In genomic region chr9:63118385-63118784, GRCm38 (mm10) we compare ENCODE assay signal across 24 mouse cellular contexts. TPM values are rescaled to one million over a fixed set of nuclear protein-coding genes. Genes with fewer than 3 reads are reported as not detected.
DNase-seq lines count a peak whose midpoint lies in the region; ATAC-seq and TF ChIP-seq lines count a peak whose summit lies in the region.
"Had no signal": no experiment of that assay in that cellular context is flagged by ENCODE, and none has a peak within 500 bp of the region (broad histone marks: within the 10 kb centered on the region; RNA-seq: fewer than 3 reads in every experiment).

No protein-coding gene starts in this region.

- 74% methylated on average over 5 of the region's 5 CpGs for WGBS in intestine, postnatal 0 days
- WGBS in intestine, embryonic 15.5 days: 68% methylated on average over 5 of the region's 5 CpGs
- 68% methylated on average over 5 of the region's 5 CpGs for WGBS in stomach, postnatal 0 days
- 55% methylated on average over 5 of the region's 5 CpGs for WGBS in midbrain, embryonic 14.5 days

- no peaks in the 10 kb centered on the region for H3K27me3 ChIP-seq in intestine, postnatal 0 days (replicated peaks; ENCODE audit: control insufficient read depth, insufficient read depth, low read length)
- H3K27me3 ChIP-seq in intestine, embryonic 15.5 days (replicated peaks): no peaks in the 10 kb centered on the region
- H3K27me3 ChIP-seq in stomach, postnatal 0 days (ENCODE audit: control insufficient read depth, insufficient read depth, low read length): no peaks in the 10 kb centered on the region
- H3K27me3 ChIP-seq in midbrain, embryonic 14.5 days (ENCODE audit: control insufficient read depth, insufficient read depth, low read length): no peaks in the 10 kb centered on the region
- H3K27me3 ChIP-seq: embryonic facial prominence, embryonic 12.5 days; forebrain, embryonic 15.5 days had no signal

- H3K4me3 ChIP-seq in intestine, postnatal 0 days (ENCODE audit: low read depth, low read length): no peak overlapping the region
- no peak overlapping the region for H3K4me3 ChIP-seq in intestine, embryonic 15.5 days (replicated peaks)
- no peak overlapping the region for H3K4me3 ChIP-seq in ES-E14 (ENCODE audit: insufficient read depth in 1 of 2, low read depth in 1 of 2, low read length in 2 of 2, poor library complexity in 1 of 2, severe bottlenecking in 1 of 2)
- H3K4me3 ChIP-seq in stomach, postnatal 0 days (ENCODE audit: low read depth, low read length): no peak overlapping the region
- no peak overlapping the region for H3K4me3 ChIP-seq in midbrain, embryonic 14.5 days (replicated peaks; ENCODE audit: low read depth, low read length)
- H3K4me3 ChIP-seq: embryonic facial prominence, embryonic 12.5 days; forebrain, embryonic 15.5 days; heart, embryonic 10.5 days; hindbrain, embryonic 13.5 days had no signal

- no peak overlapping the region for H3K27ac ChIP-seq in intestine, postnatal 0 days (ENCODE audit: low read depth, low read length)
- H3K27ac ChIP-seq in intestine, embryonic 15.5 days: no peak overlapping the region
- no peak overlapping the region for H3K27ac ChIP-seq in ES-E14 (ENCODE audit: insufficient read depth, low read depth, low read length, poor library complexity, severe bottlenecking)
- H3K27ac ChIP-seq in stomach, postnatal 0 days (replicated peaks): no peak overlapping the region
- no peak overlapping the region for H3K27ac ChIP-seq in midbrain, embryonic 14.5 days (replicated peaks; ENCODE audit: low read depth, low read length)
- H3K27ac ChIP-seq: embryonic facial prominence, embryonic 12.5 days; forebrain, embryonic 15.5 days; heart, embryonic 10.5 days; hindbrain, embryonic 13.5 days; hindbrain, postnatal 0 days had no signal

- no peak for ATAC-seq in intestine, postnatal 0 days
- no peak for ATAC-seq in intestine, embryonic 15.5 days
- ATAC-seq in stomach, postnatal 0 days (ENCODE audit: low FRiP score, low TSS enrichment): no peak
- no peak for ATAC-seq in midbrain, embryonic 14.5 days (ENCODE audit: low FRiP score, low TSS enrichment)
- ATAC-seq: activated CD4-positive, CD25-positive, alpha-beta regulatory T cell, adult 4 months; forebrain, embryonic 15.5 days; hindbrain, postnatal 0 days had no signal

- H3K9me3 ChIP-seq in intestine, postnatal 0 days (ENCODE audit: control insufficient read depth): no peaks in the 10 kb centered on the region
- no peaks in the 10 kb centered on the region for H3K9me3 ChIP-seq in intestine, embryonic 15.5 days
- no peaks in the 10 kb centered on the region for H3K9me3 ChIP-seq in ES-E14 (ENCODE audit: control insufficient read depth, insufficient read depth, low read depth, low read length)
- H3K9me3 ChIP-seq in stomach, postnatal 0 days (ENCODE audit: control insufficient read depth, low read length): no peaks in the 10 kb centered on the region
- H3K9me3 ChIP-seq in midbrain, embryonic 14.5 days (ENCODE audit: control insufficient read depth, low read length): no peaks in the 10 kb centered on the region
- H3K9me3 ChIP-seq: embryonic facial prominence, embryonic 12.5 days; forebrain, embryonic 15.5 days; heart, embryonic 10.5 days; hindbrain, embryonic 13.5 days had no signal

- in situ Hi-C loops in ES-E14 (cut with MboI; ENCODE audit: low sequenced_read_pairs in 2 of 2, unreplicated experiment in 2 of 2): no loop called here

- H3K4me1 ChIP-seq in intestine, postnatal 0 days (replicated peaks; ENCODE audit: control insufficient read depth, insufficient read depth, low read length): no peaks in the 10 kb centered on the region
- peaks cover 2% of the 10 kb centered on the region; the same call in 1 of the 2 replicates for H3K4me1 ChIP-seq in intestine, embryonic 15.5 days (replicated peaks)
- H3K4me1 ChIP-seq in ES-E14 (ENCODE audit: control insufficient read depth in 2 of 2, insufficient read depth in 2 of 2, low read length in 2 of 2, poor library complexity in 1 of 2): peaks cover 0 to 4% of the 10 kb centered on the region in 2 experiments; a peak in 1 of 4 replicates
- no peaks in the 10 kb centered on the region for H3K4me1 ChIP-seq in stomach, postnatal 0 days (replicated peaks; ENCODE audit: control insufficient read depth, insufficient read depth)
- no peaks in the 10 kb centered on the region for H3K4me1 ChIP-seq in midbrain, embryonic 14.5 days (ENCODE audit: control insufficient read depth, insufficient read depth, low read length)
- H3K4me1 ChIP-seq: embryonic facial prominence, embryonic 12.5 days; forebrain, embryonic 15.5 days; heart, embryonic 10.5 days; hindbrain, embryonic 13.5 days had no signal

- H3K9ac ChIP-seq in intestine, postnatal 0 days (ENCODE audit: low read depth, low read length): no peak overlapping the region
- H3K9ac ChIP-seq in intestine, embryonic 15.5 days: no peak overlapping the region
- H3K9ac ChIP-seq in ES-E14 (ENCODE audit: insufficient read depth, low read depth, low read length, poor library complexity, severe bottlenecking): no peak overlapping the region
- no peak overlapping the region for H3K9ac ChIP-seq in stomach, postnatal 0 days (ENCODE audit: low read length)
- H3K9ac ChIP-seq in midbrain, embryonic 14.5 days (replicated peaks; ENCODE audit: low read length): no peak overlapping the region
- H3K9ac ChIP-seq: embryonic facial prominence, embryonic 12.5 days; forebrain, embryonic 15.5 days; hindbrain, embryonic 13.5 days had no signal

- TF ChIP-seq CTCF in intestine, postnatal 0 days (IDR thresholded peaks at IDR 0.05; ENCODE audit: low read depth): peak; percentile 27
- TF ChIP-seq CTCF in stomach, postnatal 0 days (IDR thresholded peaks at IDR 0.05; ENCODE audit: low read depth): 0 out of 2 replicates have a peak, but pooled peaks have one; percentile 17

- H3K4me2 ChIP-seq in intestine, postnatal 0 days (replicated peaks; ENCODE audit: low read depth): no peak overlapping the region
- no peak overlapping the region for H3K4me2 ChIP-seq in intestine, embryonic 15.5 days (replicated peaks)
- no peak overlapping the region for H3K4me2 ChIP-seq in stomach, postnatal 0 days (replicated peaks; ENCODE audit: low read depth)
- no peak overlapping the region for H3K4me2 ChIP-seq in midbrain, embryonic 14.5 days (ENCODE audit: low read length)
- H3K4me2 ChIP-seq: embryonic facial prominence, embryonic 12.5 days; forebrain, embryonic 15.5 days; hindbrain, embryonic 13.5 days had no signal

- peak; percentile 13 for DNase-seq in retina, embryonic 14.5 days (ENCODE audit: low spot score)
- DNase-seq in retina, postnatal 1 day: no peak
- peak; percentile 79 for DNase-seq in ES-E14 (ENCODE audit: low read depth, low spot score)
- DNase-seq in stomach, postnatal 0 days (ENCODE audit: low spot score): no peak
- no peak for DNase-seq in natural killer cell, adult 2 months (ENCODE audit: low spot score in 2 of 2)
- no peak for DNase-seq in midbrain, embryonic 14.5 days
- DNase-seq: adrenal gland, adult 2 months; adrenal gland, postnatal 25 days; cerebellum, adult 2 months; cerebellum, postnatal 10 days; gastrocnemius, postnatal 36 days; heart, adult 18-20 months; heart, postnatal 10 days; heart, postnatal 4 days had no signal

- H3K36me3 ChIP-seq in intestine, postnatal 0 days (ENCODE audit: control insufficient read depth, insufficient read depth): no peaks in the 10 kb centered on the region
- H3K36me3 ChIP-seq in intestine, embryonic 15.5 days: no peaks in the 10 kb centered on the region
- H3K36me3 ChIP-seq in ES-E14 (ENCODE audit: control insufficient read depth, insufficient read depth, low read length, poor library complexity, severe bottlenecking): no peaks in the 10 kb centered on the region
- H3K36me3 ChIP-seq in stomach, postnatal 0 days (ENCODE audit: control insufficient read depth, insufficient read depth, low read length): no peaks in the 10 kb centered on the region
- no peaks in the 10 kb centered on the region for H3K36me3 ChIP-seq in midbrain, embryonic 14.5 days (ENCODE audit: control insufficient read depth, insufficient read depth, low read length)
- H3K36me3 ChIP-seq: embryonic facial prominence, embryonic 12.5 days; forebrain, embryonic 15.5 days; heart, embryonic 10.5 days; hindbrain, embryonic 13.5 days had no signal

- TF ChIP-seq EP300 in stomach, postnatal 0 days (optimal IDR thresholded peaks at IDR 0.05): no peak

TF ChIP-seq in ES-E14, 5 proteins besides CTCF, POLR2A, EP300 and RAD21:
- TF ChIP-seq ZNF384 (IDR thresholded peaks at IDR 0.05; ENCODE audit: low read depth, low read length): 0 out of 2 replicates have a peak, but pooled peaks have one; percentile 32
- TF ChIP-seq HCFC1 (IDR thresholded peaks at IDR 0.05; ENCODE audit: borderline replicate concordance, insufficient read depth, low read length): no peak
- no peak for TF ChIP-seq MAFK (IDR thresholded peaks at IDR 0.05; ENCODE audit: insufficient read depth, low read depth, low read length)

RNA-seq across cellular contexts. Expression of gene Skor1, which starts 30.4 kb away (rescaled TPM):
- polyA plus RNA-seq in intestine, postnatal 0 days (2015; fragmentation: Nextera tagmentation; extraction: Ambion mirVana): not detected in 2 replicates
- polyA plus RNA-seq in intestine, embryonic 15.5 days (2015; fragmentation: Nextera tagmentation; extraction: Ambion mirVana): not detected in 2 replicates
- 0.54 and 0.58 TPM in 2 replicates for total RNA-seq in ES-E14 (2012; rRNA removed)
- not detected in 2 replicates for polyA plus RNA-seq in stomach, postnatal 0 days (2015; fragmentation: Nextera tagmentation; extraction: Ambion mirVana)
- polyA plus RNA-seq in midbrain, embryonic 14.5 days (2014; fragmentation: Nextera tagmentation; extraction: Ambion mirVana): 5.0 TPM in 2 replicates
- total RNA-seq: heart, adult 18-20 months had no signal
- polyA plus RNA-seq: activated CD4-positive, CD25-positive, alpha-beta regulatory T cell, adult 4 months; heart, embryonic 14.5 days; intestine, embryonic 14.5 days had no signal

Comparison
In these comparisons a context has a peak if more than half of its experiments do, and no peak if none do; other contexts are left out.
1. DNase-seq: peak in retina, embryonic 14.5 days (single experiment) and ES-E14 (single experiment); none in retina, postnatal 1 day (single experiment), stomach, postnatal 0 days (single experiment), natural killer cell, adult 2 months (0 of 2) and midbrain, embryonic 14.5 days (single experiment).